In the genomic region with DNA sequence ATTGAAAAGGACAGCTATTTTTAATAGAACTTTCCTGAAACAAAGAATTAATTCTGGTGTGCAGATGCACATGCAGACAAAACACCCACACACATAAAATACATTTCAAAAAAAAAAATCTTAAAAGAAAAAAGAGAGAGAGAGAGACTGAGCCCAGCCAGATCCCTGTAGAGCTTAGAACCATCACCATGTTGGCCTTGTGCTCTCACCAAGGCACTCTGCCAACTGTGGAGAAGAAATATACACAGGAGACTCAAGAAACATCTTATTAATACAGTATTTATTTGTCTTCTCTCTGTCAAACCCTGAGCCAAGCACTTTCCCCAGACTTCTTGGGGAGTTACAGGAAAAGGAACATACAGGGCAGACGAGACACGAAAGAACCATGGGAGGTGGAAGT, we compare ENCODE assay signal across 22 mouse cellular contexts. TPM values are rescaled to one million over a fixed set of nuclear protein-coding genes. Genes with fewer than 3 reads are reported as not detected.
"Had no signal": no experiment of that assay in that cellular context is flagged by ENCODE, and none has a peak within 500 bp of the region (broad histone marks: within the 10 kb centered on the region; RNA-seq: fewer than 3 reads in every experiment).

No protein-coding gene starts in this region.

RNA-seq across cellular contexts. Expression of a gene that starts 37.7 kb away (rescaled TPM):
- polyA plus RNA-seq: heart, embryonic 10.5 days; heart, embryonic 11.5 days; heart, embryonic 12.5 days; heart, embryonic 13.5 days; heart, embryonic 14.5 days; heart, embryonic 15.5 days; heart, embryonic 16.5 days; heart, postnatal 0 days; hindbrain, embryonic 10.5 days; hindbrain, embryonic 12.5 days; hindbrain, embryonic 13.5 days; hindbrain, embryonic 14.5 days; hindbrain, embryonic 15.5 days; hindbrain, embryonic 16.5 days; intestine, embryonic 14.5 days; intestine, embryonic 15.5 days; intestine, embryonic 16.5 days; intestine, postnatal 0 days; kidney, adult 2 months; kidney, embryonic 14.5 days; kidney, embryonic 15.5 days; large intestine, adult 2 months had no signal
